Mouse (Mus musculus): ENCODE data around the gene Bud31. TPM values are rescaled to one million over a fixed set of nuclear protein-coding genes. Genes with fewer than 3 reads are reported as not detected.

The Bud31 gene
- total and polyA plus RNA-seq, 3 experiments = 155 to 282 (median 211) TPM

DNA sequence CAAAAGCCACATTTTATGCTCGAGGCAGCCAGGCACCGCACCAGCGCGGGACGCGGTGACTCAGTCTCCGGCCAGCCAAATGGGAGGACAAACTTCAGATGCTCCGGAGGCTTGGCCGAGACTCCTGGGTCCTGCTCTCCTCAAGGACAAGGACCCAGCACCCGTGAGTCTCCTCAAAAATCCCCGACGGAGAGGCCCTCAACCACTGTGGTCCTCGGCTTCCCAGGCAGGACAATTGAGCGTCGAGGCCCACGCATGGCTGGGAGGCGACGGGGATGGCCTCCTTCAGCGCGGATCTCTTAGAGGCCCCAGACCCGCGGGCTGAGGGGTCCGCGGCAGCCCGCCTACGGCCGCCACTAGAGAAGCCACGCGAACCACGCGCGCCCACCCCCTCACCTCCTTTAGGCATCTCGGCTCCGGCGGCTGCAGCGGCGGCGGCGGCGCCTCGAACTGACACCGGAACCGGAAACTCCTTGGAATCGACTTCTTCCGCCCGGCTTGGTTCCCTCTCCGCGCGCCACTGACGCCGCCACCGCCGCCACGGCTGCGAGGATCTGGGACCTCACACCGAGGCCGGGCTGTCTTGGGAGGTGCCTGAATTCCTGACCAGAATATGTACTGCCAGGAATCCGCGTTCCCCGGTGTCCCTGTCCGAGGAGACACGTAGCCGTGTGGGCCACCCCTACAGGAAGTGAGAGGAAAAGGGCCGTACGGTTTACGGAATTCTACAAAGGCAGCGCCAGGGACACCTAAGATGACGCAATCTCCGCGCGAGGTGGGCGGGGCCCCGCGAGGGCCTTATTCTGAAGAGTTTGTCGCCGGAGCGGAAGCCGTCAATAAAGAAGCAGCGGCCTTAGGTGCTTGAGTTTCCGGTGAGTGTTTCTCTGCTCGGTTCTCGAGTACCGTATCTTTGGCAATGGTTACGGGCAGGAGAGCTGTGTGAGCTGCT, at the start of gene Bud31, which contains the start of gene Pdap1 (continued):
- peak; percentile 84; the same call in 1 of the 2 replicates for TF ChIP-seq MEF2A (IDR thresholded peaks at IDR 0.05; ENCODE audit: borderline replicate concordance, low read depth, low read length)

DNA sequence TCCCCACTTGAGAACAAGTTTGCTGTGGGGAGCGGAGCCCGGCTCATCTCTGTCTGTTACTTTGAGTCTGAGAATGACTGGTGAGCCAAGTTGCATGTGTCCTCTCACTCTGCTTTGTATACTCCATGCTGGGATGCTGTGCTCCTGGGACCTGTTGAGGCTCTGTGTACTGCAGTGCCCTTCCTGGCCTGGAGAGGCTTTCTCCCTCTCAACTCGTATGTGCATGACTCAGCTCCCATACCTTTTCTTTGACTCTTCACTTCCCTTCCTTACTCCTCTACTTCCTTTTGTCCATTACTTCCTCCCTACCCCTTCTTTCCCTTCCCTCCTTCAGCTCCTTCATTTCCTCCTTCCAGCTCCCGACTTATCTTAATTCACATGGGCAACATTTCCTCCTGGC, 44.0 kb upstream of the Bud31 start:
- Histone ChIP-seq H3K79me2 (replicated peaks; ENCODE audit: control insufficient read depth, extremely low read depth, insufficient read depth, poor library complexity, severe bottlenecking) (0 out of 2 replicates have a peak, but pooled peaks cover 2% of the 10 kb centered on the region), H3K27ac (ENCODE audit: insufficient read depth, low read depth) (no peak overlapping the region), H3K36me3 (replicated peaks in 1 of 2; ENCODE audit: control insufficient read depth in 1 of 2, insufficient read depth in 1 of 2, low read length in 1 of 2) (peaks cover 70 to 94% of the 10 kb centered on the region in 2 experiments), H3K9ac (ENCODE audit: insufficient read depth, low read depth) (no peak overlapping the region), H3K4me3 (replicated peaks in 1 of 3; ENCODE audit: low read depth in 2 of 3, low read length in 2 of 3, poor library complexity in 1 of 3) (no peak overlapping the region), H3K4me2 (ENCODE audit: insufficient read depth, low read depth, poor library complexity, severe bottlenecking) (no peak overlapping the region), H3K4me1 (ENCODE audit: control insufficient read depth in 1 of 2, insufficient read depth in 2 of 2) (no peaks in the 10 kb centered on the region), H3K9me3 (replicated peaks; ENCODE audit: low read length) (no peaks in the 10 kb centered on the region), H3K27me3 (replicated peaks) (no peaks in the 10 kb centered on the region)
- dilution Hi-C loops (cut with MboI; ENCODE audit: extremely low pct_ligation_motif_present, extremely low pct_unique_long_range_greater_than_20kb, low sequenced_read_pairs) = no loop called here
- in situ Hi-C loops (cut with MboI; ENCODE audit: low pct_ligation_motif_present, low pct_unique_long_range_greater_than_20kb, low sequenced_read_pairs) = no loop called here
- no peak for DNase-seq (ENCODE audit: extremely low read depth)
- TF ChIP-seq PAX5 (IDR thresholded peaks at IDR 0.05; ENCODE audit: low read length) = no peak
- no peak for TF ChIP-seq RAD21 (IDR thresholded peaks at IDR 0.05; ENCODE audit: low read depth, low read length)
- TF ChIP-seq UBTF (IDR thresholded peaks at IDR 0.05; ENCODE audit: low read depth, low read length) = no peak
- TF ChIP-seq MAZ (IDR thresholded peaks at IDR 0.05; ENCODE audit: low read depth, low read length) = no peak
- no peak for TF ChIP-seq MEF2A (IDR thresholded peaks at IDR 0.05; ENCODE audit: borderline replicate concordance, low read depth, low read length)
- no peak for TF ChIP-seq CHD2 (IDR thresholded peaks at IDR 0.05; ENCODE audit: low read length)
- no peak for TF ChIP-seq NELFE (IDR thresholded peaks at IDR 0.05; ENCODE audit: low read depth, low read length)
- no peak for TF ChIP-seq TBP (conservative IDR thresholded peaks at IDR 0.05; ENCODE audit: low read depth, low read length)
- TF ChIP-seq HCFC1 (IDR thresholded peaks at IDR 0.05; ENCODE audit: low read depth, low read length) = no peak
- no peak for TF ChIP-seq E2F4 (IDR thresholded peaks at IDR 0.05; ENCODE audit: insufficient replicate concordance, low read depth, low read length)
- TF ChIP-seq ZMIZ1 (IDR thresholded peaks at IDR 0.05; ENCODE audit: low read depth, low read length) = no peak
- TF ChIP-seq MAX (IDR thresholded peaks at IDR 0.05; ENCODE audit: low read length) = no peak
- TF ChIP-seq CTCF (conservative IDR thresholded peaks at IDR 0.05 in 1 of 2, IDR thresholded peaks at IDR 0.05 in 1 of 2; ENCODE audit: low read depth in 2 of 2, low read length in 2 of 2) = no peak
- TF ChIP-seq SIN3A (IDR thresholded peaks at IDR 0.05; ENCODE audit: low read length) = no peak

DNA sequence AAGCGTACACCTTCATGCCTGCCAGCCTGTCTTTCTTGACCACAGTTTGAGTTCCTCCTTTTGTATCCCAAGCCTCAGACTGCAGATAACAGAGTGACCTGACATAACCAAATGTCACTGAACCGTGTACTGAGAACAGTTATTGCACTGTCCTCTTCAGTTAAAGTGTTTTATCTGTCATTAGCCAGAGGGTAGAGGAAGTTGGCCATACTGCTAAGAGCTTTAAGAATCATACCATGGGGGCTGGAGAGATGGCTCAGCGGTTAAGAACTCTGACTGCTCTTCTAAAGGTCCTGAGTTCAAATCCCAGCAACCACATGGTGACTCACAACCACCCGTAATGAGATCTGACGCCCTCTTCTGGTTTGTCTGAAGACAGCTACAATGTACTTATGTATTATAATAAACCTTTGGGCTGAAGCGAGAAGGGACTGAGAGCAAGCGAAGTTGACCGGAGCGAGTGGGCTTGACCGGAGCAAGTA, 41.8 kb upstream of the Bud31 start:
- Histone ChIP-seq H3K36me3 (replicated peaks in 1 of 2; ENCODE audit: control insufficient read depth in 1 of 2, insufficient read depth in 1 of 2, low read length in 1 of 2) (peaks cover 69 to 87% of the 10 kb centered on the region in 2 experiments), H3K27me3 (replicated peaks) (no peaks in the 10 kb centered on the region), H3K4me2 (ENCODE audit: insufficient read depth, low read depth, poor library complexity, severe bottlenecking) (no peak overlapping the region), H3K79me2 (replicated peaks; ENCODE audit: control insufficient read depth, extremely low read depth, insufficient read depth, poor library complexity, severe bottlenecking) (no peaks in the 10 kb centered on the region), H3K4me1 (ENCODE audit: control insufficient read depth in 1 of 2, insufficient read depth in 2 of 2) (no peaks in the 10 kb centered on the region), H3K9ac (ENCODE audit: insufficient read depth, low read depth) (no peak overlapping the region), H3K9me3 (replicated peaks; ENCODE audit: low read length) (no peaks in the 10 kb centered on the region), H3K4me3 (replicated peaks in 1 of 3; ENCODE audit: low read depth in 2 of 3, low read length in 2 of 3, poor library complexity in 1 of 3) (no peak overlapping the region), H3K27ac (ENCODE audit: insufficient read depth, low read depth) (no peak overlapping the region)
- TF ChIP-seq POLR2AphosphoS2 (IDR thresholded peaks at IDR 0.05; ENCODE audit: low read depth, low read length) (no peak), JUND (conservative IDR thresholded peaks at IDR 0.05; ENCODE audit: low read depth, low read length) (no peak), MXI1 (IDR thresholded peaks at IDR 0.05; ENCODE audit: low read depth, low read length) (no peak), MAFK (IDR thresholded peaks at IDR 0.05; ENCODE audit: insufficient replicate concordance, low read length) (no peak), POLR2A (IDR thresholded peaks at IDR 0.05; ENCODE audit: low read depth, low read length) (no peak), HCFC1 (IDR thresholded peaks at IDR 0.05; ENCODE audit: low read depth, low read length) (no peak), CTCF (conservative IDR thresholded peaks at IDR 0.05 in 1 of 2, IDR thresholded peaks at IDR 0.05 in 1 of 2; ENCODE audit: low read depth in 2 of 2, low read length in 2 of 2) (no peak), CHD2 (IDR thresholded peaks at IDR 0.05; ENCODE audit: low read length) (no peak), RCOR1 (conservative IDR thresholded peaks at IDR 0.05; ENCODE audit: low read depth, low read length) (no peak), SIN3A (IDR thresholded peaks at IDR 0.05; ENCODE audit: low read length) (no peak), USF2 (conservative IDR thresholded peaks at IDR 0.05; ENCODE audit: low read depth, low read length) (no peak), PAX5 (IDR thresholded peaks at IDR 0.05; ENCODE audit: low read length) (no peak), MEF2A (IDR thresholded peaks at IDR 0.05; ENCODE audit: borderline replicate concordance, low read depth, low read length) (no peak), ZKSCAN1 (IDR thresholded peaks at IDR 0.05; ENCODE audit: borderline replicate concordance, low read depth, low read length) (no peak), NRF1 (IDR thresholded peaks at IDR 0.05; ENCODE audit: low read depth, low read length) (no peak), ZC3H11A (IDR thresholded peaks at IDR 0.05; ENCODE audit: low read depth, low read length) (no peak)
- dilution Hi-C loops (cut with MboI; ENCODE audit: extremely low pct_ligation_motif_present, extremely low pct_unique_long_range_greater_than_20kb, low sequenced_read_pairs) (no loop called here), in situ Hi-C loops (cut with MboI; ENCODE audit: low pct_ligation_motif_present, low pct_unique_long_range_greater_than_20kb, low sequenced_read_pairs) (no loop called here)
- no peak for DNase-seq (ENCODE audit: extremely low read depth)
